8 mouse cellular contexts compared by ENCODE assay signal in genomic region chr19:4206971-4207370, GRCm38 (mm10). TPM values are rescaled to one million over a fixed set of nuclear protein-coding genes. Genes with fewer than 3 reads are reported as not detected.
A peak's percentile ranks its signal among the peaks of the same experiment; 100 is the strongest.
DNase-seq lines count a peak whose midpoint lies in the region; ATAC-seq and TF ChIP-seq lines count a peak whose summit lies in the region.

No protein-coding gene starts in this region.

- peak; percentile 64 for DNase-seq in urinary bladder, postnatal 25 days (ENCODE audit: low spot score)
- no peak for DNase-seq in urinary bladder, postnatal 10 days (ENCODE audit: low spot score)
- peak; percentile 70 to 77 for DNase-seq in cerebellum, adult 2 months
- peak; percentile 85 for DNase-seq in intestine, embryonic 14.5 days (ENCODE audit: low spot score)
- peak; percentile 69 for DNase-seq in limb, embryonic 14.5 days (ENCODE audit: low spot score)
- DNase-seq in naive thymus-derived CD4-positive, alpha-beta T cell, adult 2 months (ENCODE audit: low read depth): peak; percentile 79
- DNase-seq in yolk sac, embryonic 10.5 days (ENCODE audit: low spot score): peak; percentile 68

- H3K4me2 ChIP-seq in intestine, embryonic 14.5 days (ENCODE audit: low read length): no peak overlapping the region
- no peak overlapping the region for H3K4me2 ChIP-seq in limb, embryonic 14.5 days (replicated peaks; ENCODE audit: low read depth, low read length, severe bottlenecking)

- TF ChIP-seq CTCF in cerebellum, adult 2 months (IDR thresholded peaks at IDR 0.05; ENCODE audit: borderline replicate concordance, insufficient read depth, low read depth, low read length): peak; percentile 98

- no peaks in the 10 kb centered on the region for H3K27me3 ChIP-seq in cerebellum, adult 2 months (ENCODE audit: control insufficient read depth, insufficient read depth, low read length)
- no peaks in the 10 kb centered on the region for H3K27me3 ChIP-seq in intestine, embryonic 14.5 days (replicated peaks; ENCODE audit: control insufficient read depth, insufficient read depth, low read length)
- no peaks in the 10 kb centered on the region for H3K27me3 ChIP-seq in limb, embryonic 14.5 days (ENCODE audit: control insufficient read depth, insufficient read depth, low read length)

- 3% methylated on average over 2 of the region's 2 CpGs for WGBS in cerebellum, adult 2 months
- WGBS in intestine, embryonic 14.5 days: 0% methylated on average over 2 of the region's 2 CpGs
- WGBS in limb, embryonic 14.5 days: 0% methylated on average over 2 of the region's 2 CpGs

- TF ChIP-seq POLR2A in cerebellum, adult 2 months (IDR thresholded peaks at IDR 0.05; ENCODE audit: borderline replicate concordance, insufficient read depth, low read length): no peak
- TF ChIP-seq POLR2A in limb, embryonic 14.5 days (IDR thresholded peaks at IDR 0.05; ENCODE audit: borderline replicate concordance, extremely low read depth, insufficient read depth, insufficient read length): no peak

- ATAC-seq in frontal cortex, adult (ENCODE audit: low TSS enrichment): 0 out of 2 replicates have a peak, but pooled peaks have one; percentile 50
- peak; percentile 67; the same call in 1 of the 2 replicates for ATAC-seq in intestine, embryonic 14.5 days (replicated peaks; ENCODE audit: low FRiP score, low TSS enrichment, low read depth)
- ATAC-seq in limb, embryonic 14.5 days (ENCODE audit: low FRiP score, low read depth): 0 out of 2 replicates have a peak, but pooled peaks have one; percentile 61

- no peak overlapping the region for H3K9ac ChIP-seq in intestine, embryonic 14.5 days (ENCODE audit: low read length)
- no peak overlapping the region for H3K9ac ChIP-seq in limb, embryonic 14.5 days (ENCODE audit: low read depth, low read length, severe bottlenecking)

- H3K27ac ChIP-seq in cerebellum, adult 2 months (ENCODE audit: insufficient read depth, low read length): no peak overlapping the region
- no peak overlapping the region for H3K27ac ChIP-seq in intestine, embryonic 14.5 days (ENCODE audit: low read depth)
- H3K27ac ChIP-seq in limb, embryonic 14.5 days (replicated peaks; ENCODE audit: low read depth, low read length): no peak overlapping the region

- no peaks in the 10 kb centered on the region; the same call in none of the 2 replicates for H3K4me1 ChIP-seq in cerebellum, adult 2 months (ENCODE audit: control insufficient read depth, insufficient read depth, low read length)
- peaks cover 8% of the 10 kb centered on the region for H3K4me1 ChIP-seq in intestine, embryonic 14.5 days (replicated peaks; ENCODE audit: control insufficient read depth, insufficient read depth, low read length)
- H3K4me1 ChIP-seq in limb, embryonic 14.5 days (ENCODE audit: control insufficient read depth, insufficient read depth, low read length): peaks cover 10% of the 10 kb centered on the region

- no peaks in the 10 kb centered on the region for H3K9me3 ChIP-seq in intestine, embryonic 14.5 days (ENCODE audit: control insufficient read depth, low read length)
- H3K9me3 ChIP-seq in limb, embryonic 14.5 days (ENCODE audit: control insufficient read depth, low read length): no peaks in the 10 kb centered on the region

- H3K4me3 ChIP-seq in cerebellum, adult 2 months (replicated peaks; ENCODE audit: insufficient read depth, low read depth, low read length): no peak overlapping the region
- H3K4me3 ChIP-seq in intestine, embryonic 14.5 days (ENCODE audit: low read depth, low read length): no peak overlapping the region
- H3K4me3 ChIP-seq in limb, embryonic 14.5 days (replicated peaks; ENCODE audit: low read length): no peak overlapping the region

- no peaks in the 10 kb centered on the region for H3K36me3 ChIP-seq in intestine, embryonic 14.5 days (ENCODE audit: control insufficient read depth, insufficient read depth, low read length)
- no peaks in the 10 kb centered on the region for H3K36me3 ChIP-seq in limb, embryonic 14.5 days (ENCODE audit: control insufficient read depth, insufficient read depth, low read length)

RNA-seq across cellular contexts. Expression of gene Rad9a, which starts 5.5 kb away (rescaled TPM):
- polyA plus RNA-seq in cerebellum, adult 2 months (2012; rRNA removed): 31.9 and 37.6 TPM in 2 replicates
- polyA plus RNA-seq in intestine, embryonic 14.5 days (2014; fragmentation: Nextera tagmentation; extraction: Ambion mirVana): 33.2 and 38.3 TPM in 2 replicates
- 57.5 and 75.5 TPM in 2 replicates for polyA plus RNA-seq in limb, embryonic 14.5 days (2012; rRNA removed)
- polyA plus RNA-seq in limb, embryonic 14.5 days (2014; fragmentation: Nextera tagmentation; extraction: Ambion mirVana): 33.3 and 38.0 TPM in 2 replicates

RNA-seq across cellular contexts. Expression of gene Clcf1, which starts 7.1 kb away (rescaled TPM):
- polyA plus RNA-seq in cerebellum, adult 2 months (2012; rRNA removed): 4.3 and 5.0 TPM in 2 replicates
- polyA plus RNA-seq in intestine, embryonic 14.5 days (2014; fragmentation: Nextera tagmentation; extraction: Ambion mirVana): 6.9 and 7.5 TPM in 2 replicates
- 42.8 and 61.2 TPM in 2 replicates for polyA plus RNA-seq in limb, embryonic 14.5 days (2012; rRNA removed)
- 7.7 and 8.7 TPM in 2 replicates for polyA plus RNA-seq in limb, embryonic 14.5 days (2014; fragmentation: Nextera tagmentation; extraction: Ambion mirVana)

RNA-seq across cellular contexts. Expression of gene AC109138.7, which starts 7.2 kb away (rescaled TPM):
- polyA plus RNA-seq in cerebellum, adult 2 months (2012; rRNA removed): 0.77 TPM in 1 of 2 replicates, not detected in the other
- polyA plus RNA-seq in intestine, embryonic 14.5 days (2014; fragmentation: Nextera tagmentation; extraction: Ambion mirVana): not detected in 2 replicates
- 0.83 and 1.0 TPM in 2 replicates for polyA plus RNA-seq in limb, embryonic 14.5 days (2012; rRNA removed)
- not detected in 2 replicates for polyA plus RNA-seq in limb, embryonic 14.5 days (2014; fragmentation: Nextera tagmentation; extraction: Ambion mirVana)

RNA-seq across cellular contexts. Expression of gene Ppp1ca, which starts 15.1 kb away (rescaled TPM):
- polyA plus RNA-seq in cerebellum, adult 2 months (2012; rRNA removed): 316 and 348 TPM in 2 replicates
- 837 and 863 TPM in 2 replicates for polyA plus RNA-seq in intestine, embryonic 14.5 days (2014; fragmentation: Nextera tagmentation; extraction: Ambion mirVana)
- 490 and 517 TPM in 2 replicates for polyA plus RNA-seq in limb, embryonic 14.5 days (2012; rRNA removed)
- 794 and 821 TPM in 2 replicates for polyA plus RNA-seq in limb, embryonic 14.5 days (2014; fragmentation: Nextera tagmentation; extraction: Ambion mirVana)

RNA-seq across cellular contexts. Expression of gene Tbc1d10c, which starts 15.9 kb away (rescaled TPM):
- 1.1 and 1.4 TPM in 2 replicates for polyA plus RNA-seq in cerebellum, adult 2 months (2012; rRNA removed)
- 3.9 and 4.4 TPM in 2 replicates for polyA plus RNA-seq in intestine, embryonic 14.5 days (2014; fragmentation: Nextera tagmentation; extraction: Ambion mirVana)
- 4.5 and 5.8 TPM in 2 replicates for polyA plus RNA-seq in limb, embryonic 14.5 days (2012; rRNA removed)
- polyA plus RNA-seq in limb, embryonic 14.5 days (2014; fragmentation: Nextera tagmentation; extraction: Ambion mirVana): 3.5 and 3.9 TPM in 2 replicates
